ENCODE assay signal across 15 mouse cellular contexts in genomic region chr6:72475221-72475985, GRCm38 (mm10). TPM values are rescaled to one million over a fixed set of nuclear protein-coding genes. Genes with fewer than 3 reads are reported as not detected.
A peak's percentile ranks its signal among the peaks of the same experiment; 100 is the strongest.
DNase-seq lines count a peak whose midpoint lies in the region; ATAC-seq lines count a peak whose summit lies in the region.
"Had no signal": no experiment of that assay in that cellular context is flagged by ENCODE, and none has a peak within 500 bp of the region (broad histone marks: within the 10 kb centered on the region; RNA-seq: fewer than 3 reads in every experiment).

No protein-coding gene starts in this region.

- intact Hi-C loops in heart, postnatal 10 days (cut with DNase I) = no loop called here
- intact Hi-C loops in heart, postnatal 36 days (cut with DNase I) = no loop called here

- DNase-seq in heart, postnatal 10 days = peak; percentile 46 to 63
- no peak for DNase-seq in heart, postnatal 36 days
- peak; percentile 46 for DNase-seq in right cerebral cortex, adult 18-20 months
- no peak for DNase-seq in right cerebral cortex, postnatal 4 days
- peak; percentile 72 for DNase-seq in layer of hippocampus, adult 9-11 months
- no peak for DNase-seq in adrenal gland, postnatal 4 days (ENCODE audit: low spot score in 2 of 2)
- no peak for DNase-seq in urinary bladder, postnatal 10 days (ENCODE audit: low spot score)
- DNase-seq: adrenal gland, adult 8-10 months; gastrocnemius, postnatal 25 days; lung, postnatal 10 days had no signal

- ATAC-seq in inflammation-experienced regulatory T-cells, adult 6 months = no peak
- ATAC-seq: CD4-positive, CD25-positive, alpha-beta regulatory T cell, adult 4 months; intestine, embryonic 15.5 days; midbrain, embryonic 15.5 days had no signal

RNA-seq across cellular contexts. Expression of gene Mat2a, which starts 36.0 kb away (rescaled TPM):
- 100 to 1,000 TPM; 204 to 226 TPM for total RNA-seq in heart, postnatal 10 days (2021)
- 100 to 1,000 TPM in 1 of 2 experiments, 10 to 100 TPM in 1; 81.3 to 164 TPM for total RNA-seq in heart, postnatal 36 days (2021)
- 100 to 1,000 TPM; 237 to 266 TPM for total RNA-seq in adrenal gland, postnatal 4 days (2021)
- 100 to 1,000 TPM; 217 to 228 (median 219) TPM for polyA plus RNA-seq in inflammation-experienced regulatory T-cells, adult 6 months (2017; shearing (Covaris generic))

RNA-seq across cellular contexts. Expression of gene Sh2d6, which starts 46.1 kb away (rescaled TPM):
- total RNA-seq in heart, postnatal 10 days (2021) = under 1 TPM in 1 of 2 experiments, not detected in 1; 0.40 TPM
- under 1 TPM; 0.33 to 0.35 TPM for total RNA-seq in heart, postnatal 36 days (2021)
- under 1 TPM; 0.76 to 0.78 TPM for total RNA-seq in adrenal gland, postnatal 4 days (2021)
- not detected for polyA plus RNA-seq in inflammation-experienced regulatory T-cells, adult 6 months (2017; shearing (Covaris generic))
- polyA plus RNA-seq: CD4-positive, CD25-positive, alpha-beta regulatory T cell, adult 4 months; stomach, embryonic 14.5 days had no signal

Comparison
In these comparisons a context has a peak if more than half of its experiments do, and no peak if none do; other contexts are left out.
1. DNase-seq: peak in heart, postnatal 10 days (2 of 2), right cerebral cortex, adult 18-20 months (single experiment) and layer of hippocampus, adult 9-11 months (single experiment); none in heart, postnatal 36 days (0 of 2), right cerebral cortex, postnatal 4 days (single experiment), adrenal gland, postnatal 4 days (0 of 2) and urinary bladder, postnatal 10 days (single experiment).